Mouse (Mus musculus) neutrophil, adult 5-6 weeks (primary cell): ENCODE measurements around the gene Kptn. TPM values are rescaled to one million over a fixed set of nuclear protein-coding genes. Genes with fewer than 3 reads are reported as not detected.

Experiments
- ATAC-seq: fragments of 151-379, 151-347 bp; 2 replicates; pipeline ENCODE4 v1.8.0; 2017; ENCODE audit warnings: mild to moderate bottlenecking, moderate TSS enrichment; ENCODE audit not compliant: insufficient number of reproducible peaks, poor library complexity, low FRiP score, severe bottlenecking; ENCODE audit errors: extremely low read depth
- total RNA-seq: library from RNA; stranded (forward); fragments of 200-1000 nt; gene quantifications from 2 replicates; pipeline ENCODE4 v1.2.3, GENCODE M21; 2017

Gene Kptn
- 12.8 and 16.9 TPM in 2 replicates for total RNA-seq

GRCm38 (mm10) chr7:16119569-16120261, at the start of gene Kptn:
TSS of gene Kptn (plus strand) at chr7:16119895.
- ATAC-seq: peak; percentile 73

DNA sequence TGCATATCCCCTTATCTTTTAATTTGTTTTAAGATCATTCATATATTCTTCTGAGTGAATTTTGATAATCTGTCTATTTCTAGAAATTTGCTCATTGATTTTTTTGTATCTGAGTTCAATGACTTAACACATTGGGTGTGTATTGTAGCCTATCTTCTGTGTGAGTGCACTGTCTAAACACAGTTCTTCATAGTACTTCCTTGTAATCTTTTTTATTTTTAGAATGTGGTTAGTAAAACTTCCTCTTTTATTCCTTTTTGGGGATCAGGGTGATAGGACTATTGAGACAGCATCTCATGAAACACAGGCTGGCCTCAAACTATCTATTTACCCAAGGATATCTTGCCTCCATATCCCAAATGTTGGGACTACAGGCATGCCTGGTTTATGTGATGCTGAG, 48.8 kb upstream of the Kptn start:
- no peak for ATAC-seq

- no peak for ATAC-seq
Measured at GRCm38 (mm10) chr7:16071906-16072305, 47.8 kb upstream of the Kptn start.

DNA sequence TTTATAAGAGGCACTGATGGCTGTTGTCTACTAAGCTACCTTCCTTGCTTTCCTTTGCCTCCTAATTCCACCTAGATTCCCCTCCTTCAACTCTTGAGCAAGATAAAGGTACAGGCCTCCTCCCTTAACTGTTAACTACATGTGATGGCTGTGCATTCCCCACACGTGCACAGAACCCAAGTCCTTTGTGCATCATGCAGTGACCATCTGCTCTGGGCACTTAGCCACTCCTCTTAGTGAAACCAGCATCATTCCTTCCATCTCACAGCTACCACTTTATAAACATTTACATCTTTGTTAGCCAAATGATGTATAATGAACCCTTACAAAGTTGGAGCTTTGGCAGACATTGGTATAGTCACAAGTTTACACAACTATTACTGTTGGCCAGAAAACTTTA, 39.7 kb upstream of the Kptn start:
- ATAC-seq: no peak

- ATAC-seq: no peak
Measured at GRCm38 (mm10) chr7:16080581-16080980, 39.1 kb upstream of the Kptn start.

GRCm38 (mm10) chr7:16083361-16083760, 36.3 kb upstream of the Kptn start:
- no peak for ATAC-seq

- no peak for ATAC-seq
Measured at GRCm38 (mm10) chr7:16087587-16087986, 32.1 kb upstream of the Kptn start.

DNA sequence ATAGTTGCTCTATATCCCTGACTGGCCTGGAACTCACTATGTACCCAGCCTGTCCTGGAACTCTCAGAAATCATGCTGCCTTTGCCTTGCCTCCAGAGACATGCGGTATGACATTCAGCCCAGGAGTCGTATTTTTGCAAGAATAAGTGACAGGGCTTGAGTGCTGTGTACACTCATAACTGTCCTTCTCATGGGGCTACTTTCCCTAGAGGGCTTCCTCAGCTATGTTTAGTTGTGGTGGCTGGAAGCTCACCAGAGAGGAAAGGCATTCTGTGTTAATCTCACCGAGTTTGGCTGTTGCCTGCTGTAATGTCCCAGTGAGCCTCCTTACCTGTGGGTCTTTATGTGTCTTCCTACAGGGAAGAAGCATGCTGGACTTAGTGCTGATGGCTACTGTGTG, 25.1 kb upstream of the Kptn start:
- ATAC-seq: no peak

DNA sequence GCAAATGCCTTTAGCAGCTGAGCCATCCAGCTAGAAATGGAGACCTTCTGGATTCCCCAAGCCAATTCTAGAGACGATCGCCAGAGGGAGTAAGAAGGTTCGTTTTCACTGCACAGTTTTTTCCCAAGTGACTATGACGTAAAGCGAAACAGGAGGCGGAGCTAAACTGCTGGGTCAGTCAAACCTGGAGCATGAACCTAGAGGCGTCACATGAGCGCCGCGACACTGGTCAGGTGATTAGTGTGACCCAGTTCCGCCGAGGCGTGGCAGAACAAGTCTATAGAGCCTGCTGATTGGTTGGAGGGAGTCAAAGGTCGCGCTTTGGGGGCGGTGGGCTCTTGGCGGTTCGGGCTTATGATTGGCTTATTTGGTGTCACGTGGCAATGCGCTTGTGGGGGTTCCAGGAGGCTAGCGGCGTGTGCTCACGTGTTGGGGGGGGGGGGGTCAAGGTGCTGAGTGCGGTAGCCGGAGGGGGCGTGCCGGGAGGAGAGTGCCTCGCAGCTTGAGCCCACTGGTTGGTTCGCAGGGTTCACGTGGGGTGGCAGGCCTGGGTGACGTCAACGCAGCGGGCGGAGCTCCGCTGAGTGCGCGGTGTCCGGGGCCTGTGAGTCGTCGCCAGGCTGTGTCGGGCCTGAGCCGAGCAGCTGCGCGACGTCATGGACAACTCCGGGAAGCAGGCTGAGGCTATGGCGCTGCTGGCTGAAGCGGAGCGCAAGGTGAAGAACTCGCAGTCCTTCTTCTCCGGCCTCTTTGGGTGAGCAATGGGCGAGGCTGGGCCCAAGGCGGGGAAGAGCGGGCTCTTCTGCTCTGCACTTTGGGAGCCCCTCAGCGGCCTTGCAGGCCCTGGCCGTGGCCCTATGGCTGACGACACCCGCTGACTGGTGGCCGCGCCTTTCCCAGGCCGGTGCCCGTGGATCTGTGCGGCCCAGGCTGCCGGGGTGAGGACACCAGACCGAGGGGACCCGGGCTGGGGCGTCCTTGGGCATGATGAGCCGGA, 21.4 kb upstream of the Kptn start, which contains the start of gene Napa:
Gene Napa, plus strand, starts transcription at position 438 of the 997 bp plus-strand sequence.
- ATAC-seq: peak; percentile 84

DNA sequence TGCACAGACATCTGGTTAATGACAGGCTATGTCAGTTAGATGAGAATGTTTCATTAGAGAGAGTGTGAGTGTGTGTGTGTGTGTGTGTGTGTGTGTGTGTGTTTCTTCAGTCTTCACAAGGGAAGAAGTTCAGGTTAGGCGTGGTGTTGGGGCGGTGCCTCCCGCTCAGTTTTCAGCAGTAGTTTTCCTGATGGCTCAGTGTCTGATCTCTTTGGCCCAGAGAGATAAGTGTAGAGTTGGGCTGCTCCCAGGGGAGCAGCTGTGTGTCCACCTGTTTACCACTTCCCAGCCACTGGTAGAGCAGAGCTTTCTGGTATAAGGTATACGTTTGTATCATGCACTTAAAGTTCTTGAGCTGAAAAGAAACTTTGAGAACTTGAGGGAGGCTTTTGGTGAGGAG, 19.8 kb upstream of the Kptn start:
- no peak for ATAC-seq

- ATAC-seq: no peak
Measured at GRCm38 (mm10) chr7:16101081-16101480, 18.6 kb upstream of the Kptn start.

- ATAC-seq: no peak
Measured at GRCm38 (mm10) chr7:16101726-16102475, 17.8 kb upstream of the Kptn start.

DNA sequence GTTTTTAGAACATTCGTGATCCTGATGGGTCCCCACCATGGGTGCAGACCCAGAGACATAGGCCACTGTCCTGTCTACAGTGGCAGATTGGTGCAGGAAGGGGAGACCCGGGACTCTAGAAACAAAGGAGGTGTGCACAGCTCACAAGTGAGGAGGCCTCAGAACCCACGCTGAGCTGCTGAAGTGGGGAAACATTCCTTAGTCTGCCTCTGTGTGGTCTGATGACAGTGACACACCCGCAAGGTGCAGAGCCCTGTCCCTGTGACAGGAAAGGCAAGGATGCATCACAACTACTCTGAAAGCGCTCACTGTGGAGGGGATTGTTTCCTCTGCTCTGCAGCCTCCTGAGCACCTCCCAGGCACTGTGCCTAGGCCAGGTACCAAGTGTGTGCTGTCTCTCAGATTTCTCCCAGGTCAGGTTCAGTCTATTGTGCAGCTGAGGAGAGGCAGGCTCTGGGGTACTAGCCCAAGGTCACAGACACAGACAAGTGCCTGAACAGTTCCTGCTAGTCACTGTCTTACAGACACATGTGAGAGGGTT, 16.9 kb upstream of the Kptn start:
- ATAC-seq: no peak

- ATAC-seq: no peak
Measured at GRCm38 (mm10) chr7:16103760-16104159, 15.9 kb upstream of the Kptn start.

DNA sequence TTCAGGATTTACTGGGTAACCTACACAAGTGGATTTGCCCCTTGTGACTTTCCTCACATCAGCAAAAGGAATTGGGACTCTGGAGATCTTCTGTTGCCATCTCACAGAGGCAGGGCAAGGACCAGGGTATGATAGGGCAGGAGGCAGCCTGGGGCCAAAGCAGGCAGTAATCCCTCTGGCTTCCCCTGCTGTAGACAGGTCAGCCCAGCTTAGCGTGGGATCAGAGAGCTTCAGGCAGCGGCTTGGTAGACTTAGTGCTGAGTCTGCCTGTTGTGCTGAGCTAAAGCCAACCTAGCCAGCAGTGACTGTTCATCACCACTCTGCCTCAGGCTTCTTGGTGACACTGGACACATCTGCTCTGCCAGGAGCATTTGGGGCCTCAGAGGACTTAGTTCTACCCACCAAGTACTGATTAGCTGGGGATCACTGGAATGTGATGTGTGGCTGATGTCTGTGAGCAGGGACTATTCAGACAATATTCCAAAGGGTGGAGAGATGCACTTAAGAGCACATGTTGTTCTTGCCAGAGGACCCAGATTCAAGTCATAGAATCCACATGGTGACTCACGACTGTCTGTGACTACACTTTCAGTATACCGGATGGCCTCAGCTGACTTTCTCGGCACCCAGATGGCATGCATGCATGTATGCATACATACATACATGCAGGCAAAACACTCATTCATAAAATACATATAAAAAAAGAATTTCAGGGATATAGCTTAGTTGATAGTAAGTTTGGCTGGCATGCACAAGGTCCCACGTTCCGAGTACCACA, 14.9 kb upstream of the Kptn start:
- ATAC-seq: no peak

DNA sequence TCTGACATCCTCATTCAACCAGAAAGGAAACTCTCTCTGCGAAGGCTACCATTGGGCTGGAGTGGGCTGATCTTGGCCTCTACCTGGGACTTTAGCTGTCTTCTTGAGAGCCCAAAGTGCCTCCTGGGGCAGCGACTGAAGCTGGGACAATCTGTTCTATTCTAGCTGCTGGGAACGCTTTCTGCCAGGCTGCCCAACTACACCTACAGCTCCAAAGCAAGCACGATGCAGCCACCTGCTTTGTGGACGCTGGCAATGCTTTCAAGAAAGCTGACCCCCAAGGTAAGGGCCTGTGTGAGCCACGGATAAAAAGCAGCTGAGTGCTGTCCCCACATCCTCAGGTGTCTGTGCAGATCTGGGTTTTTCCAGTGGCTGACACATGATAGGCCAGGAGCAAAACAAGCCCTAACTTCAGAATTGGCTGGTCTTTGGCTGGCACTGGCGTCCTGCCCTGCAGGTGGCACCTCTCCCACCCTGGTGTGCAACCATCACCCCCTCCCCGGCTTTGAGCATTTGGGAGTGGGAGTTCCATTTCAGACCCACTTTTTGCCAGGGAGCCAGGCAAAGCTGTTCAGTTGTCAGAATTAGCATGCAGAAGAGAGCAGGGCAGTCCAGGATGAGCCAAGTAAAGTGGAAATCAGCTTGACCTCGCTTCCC, 10.7 kb upstream of the Kptn start:
- no peak for ATAC-seq

GRCm38 (mm10) chr7:16110158-16110557, 9.5 kb upstream of the Kptn start:
- no peak for ATAC-seq
